Mouse (Mus musculus) left cerebral cortex, postnatal 36 days (tissue): ENCODE results near the gene Cenpc1. TPM values are rescaled to one million over a fixed set of nuclear protein-coding genes. Genes with fewer than 3 reads are reported as not detected.

Experiments
- DNase-seq, 2 experiments: peaks; one replicate each; pipeline ENCODE4 v3.0.0; 2021 to 2022; ENCODE audit warnings: low spot score in 2 of 2, mixed read lengths in 1 of 2
- intact Hi-C: fragments of 180-260 bp; cut with DNase I; formaldehyde crosslinking; loops from one replicate; pipeline ENCODE4 v1.15.1; 2025
- total RNA-seq, 2 experiments: library from RNA; stranded (reverse); gene quantifications; 2 replicates each; pipeline ENCODE4 v1.2.3; 2021

Cenpc1 gene
- total RNA-seq, 2 experiments from 2014 or later, result 20.3 to 24.2 TPM

DNA sequence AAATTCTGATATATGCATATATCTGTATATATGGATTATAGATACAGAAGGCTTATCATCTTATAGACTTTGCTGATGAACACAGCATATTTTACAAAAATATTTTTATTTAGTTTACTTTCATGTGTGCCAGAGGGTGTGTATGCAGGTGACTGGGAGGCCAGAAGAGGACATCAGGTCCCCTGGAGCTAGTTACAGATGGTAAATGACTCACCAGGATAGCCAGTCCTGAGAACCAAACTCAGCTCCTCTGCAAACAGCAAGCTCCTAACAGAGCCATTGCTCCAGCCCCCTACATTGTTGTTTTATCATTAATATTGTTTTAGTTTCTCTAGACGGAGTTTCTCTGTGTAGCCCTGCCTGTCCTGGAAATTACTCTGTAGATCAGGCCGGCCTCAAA is 35.6 kb downstream of the Cenpc1 start:
- no peak for DNase-seq
- intact Hi-C loops, result no loop called here

DNA sequence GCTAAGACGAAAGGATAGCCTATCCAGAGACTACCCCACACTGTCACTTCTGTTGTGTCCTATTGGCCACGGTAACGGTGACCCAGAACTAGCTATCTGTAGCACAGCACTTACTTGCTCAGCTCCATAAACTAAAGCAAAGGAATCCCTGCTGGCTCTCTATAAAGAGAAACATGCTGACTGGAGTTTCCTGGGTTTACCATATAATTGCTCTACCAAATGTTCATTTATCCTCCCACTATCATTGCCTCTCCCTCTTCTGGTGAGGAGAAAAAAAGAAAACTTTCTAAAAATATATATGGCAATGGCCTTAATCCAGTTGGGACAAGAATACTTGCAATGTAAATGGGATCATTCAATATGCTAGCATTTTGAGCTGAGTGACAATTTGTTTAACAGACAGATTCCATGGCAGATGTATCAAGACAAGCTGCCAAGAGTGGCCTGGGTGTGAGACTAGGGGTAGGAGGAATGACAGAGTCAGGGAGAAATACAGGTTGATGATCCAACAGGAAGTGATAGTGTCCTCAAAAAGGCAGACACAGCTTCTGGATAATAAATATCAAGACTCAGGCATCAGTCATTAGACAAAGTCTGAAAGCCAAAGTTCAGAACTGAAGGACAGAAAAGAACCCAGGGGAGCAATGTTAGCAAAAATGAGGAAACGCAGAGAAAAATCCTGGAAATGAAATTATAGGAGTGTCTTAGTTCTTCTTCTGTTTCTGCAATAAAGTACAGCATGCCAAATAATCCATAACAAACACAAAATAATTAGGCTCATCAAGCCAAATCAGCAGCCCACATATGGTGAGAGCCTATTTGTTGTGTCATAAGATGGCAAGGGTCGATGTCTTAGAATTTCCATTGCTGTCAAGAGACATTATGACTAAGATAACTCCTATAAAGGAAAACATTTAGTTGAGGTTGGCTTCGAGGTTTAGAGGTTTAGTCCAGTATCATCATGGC is 68.6 kb downstream of the Cenpc1 start:
- intact Hi-C loops, result no loop called here
- peak in 1 of 2 experiments; percentile 15 for DNase-seq

DNA sequence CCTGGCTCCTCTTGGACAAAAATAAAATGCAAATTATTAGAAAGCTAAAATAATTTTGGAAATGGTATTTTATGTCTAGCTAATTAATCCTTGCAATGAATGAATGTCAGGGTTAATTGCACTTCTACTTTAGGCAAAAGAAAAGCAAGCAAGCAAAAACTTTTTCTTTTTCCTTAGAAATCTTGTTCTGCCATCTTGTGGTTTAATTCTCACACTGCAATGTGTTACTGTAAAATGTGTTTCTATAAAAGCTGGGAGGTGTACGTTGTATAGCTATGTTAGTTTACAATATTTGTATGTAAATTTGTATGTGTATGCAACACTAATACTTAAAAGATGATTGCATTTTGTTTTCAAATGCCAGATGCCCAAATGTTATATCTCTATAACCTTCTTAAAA is 70.8 kb downstream of the Cenpc1 start:
- no peak for DNase-seq
- intact Hi-C loops, result no loop called here

DNA sequence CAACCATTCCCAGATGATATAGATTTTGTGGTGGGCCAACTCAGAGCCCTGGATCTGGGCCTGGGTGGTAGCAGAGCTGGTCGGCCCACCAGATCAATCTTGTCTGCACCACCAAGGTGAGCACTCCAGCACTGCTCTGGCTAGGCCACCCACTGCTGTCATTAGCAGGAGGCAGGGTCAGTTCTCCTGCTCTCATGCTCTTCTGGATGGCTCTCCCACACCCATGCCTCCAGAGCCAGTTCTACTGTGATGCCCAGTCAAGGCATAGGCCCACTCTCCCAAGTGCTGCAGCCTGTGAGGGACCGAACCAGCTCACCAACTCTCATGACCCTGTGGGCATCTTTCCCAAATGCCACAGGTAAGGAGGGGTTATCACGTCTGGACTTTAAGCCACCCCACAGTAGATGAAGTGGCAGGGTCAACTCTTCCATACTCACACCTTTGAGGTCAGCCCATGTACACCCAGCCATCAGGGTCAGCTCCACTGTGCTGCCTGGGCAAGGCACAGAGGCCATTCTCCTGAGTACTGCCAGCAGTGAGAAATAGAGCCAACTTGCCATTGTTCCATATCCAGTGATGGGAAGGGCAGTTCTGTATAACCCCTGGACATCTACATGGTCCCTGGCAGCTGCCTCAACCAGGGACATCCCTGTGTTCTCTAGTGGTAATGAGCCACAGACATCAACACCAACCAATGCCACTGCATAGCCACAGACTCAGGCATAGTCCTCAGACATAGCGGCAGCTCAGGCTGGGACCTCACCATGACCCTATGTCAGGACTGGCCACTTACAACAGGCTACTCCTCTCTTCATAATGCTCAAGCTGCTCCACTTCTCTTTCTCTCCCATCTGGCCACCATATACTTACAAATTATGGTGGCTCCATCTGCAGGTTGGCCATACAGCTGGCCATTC is 72.3 kb downstream of the Cenpc1 start:
- DNase-seq, result no peak
- intact Hi-C loops, result no loop called here

DNA sequence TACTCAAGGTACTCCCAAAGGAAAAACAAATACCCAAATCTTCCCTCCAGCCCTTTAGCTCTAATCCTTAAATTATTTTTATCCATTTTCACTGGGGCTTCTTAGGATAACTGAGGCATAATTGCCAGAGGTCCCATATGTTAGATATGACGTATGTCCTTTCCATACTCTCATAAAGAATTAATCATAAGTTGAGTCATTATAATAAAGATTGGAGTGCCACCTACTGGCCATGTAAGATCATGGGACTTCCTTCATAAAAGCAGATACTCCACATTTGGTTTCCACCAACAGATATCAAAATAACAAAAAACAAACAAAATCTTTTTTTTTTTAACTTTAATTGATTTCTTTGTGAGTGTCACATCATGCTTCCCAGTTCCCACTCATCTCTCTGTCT is 73.3 kb downstream of the Cenpc1 start:
- no peak for DNase-seq
- intact Hi-C loops, result no loop called here

DNA sequence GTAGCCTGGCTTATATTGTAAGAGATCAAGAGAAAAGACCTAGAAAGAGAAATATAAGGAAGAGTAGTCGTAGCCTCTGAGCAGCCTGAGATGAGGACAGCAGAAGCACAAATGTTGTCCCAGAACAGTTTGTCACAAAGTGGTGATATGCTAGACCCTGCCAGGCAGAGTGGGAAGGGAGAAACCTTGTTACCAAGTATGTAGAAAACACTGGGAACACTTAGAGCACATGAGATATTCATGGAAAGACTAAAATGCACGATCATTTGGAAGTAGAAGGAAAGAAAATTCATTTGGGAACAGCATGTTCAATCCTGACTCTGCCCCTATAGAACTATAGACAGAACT is 77.9 kb downstream of the Cenpc1 start:
- DNase-seq, result no peak
- intact Hi-C loops, result no loop called here

DNA sequence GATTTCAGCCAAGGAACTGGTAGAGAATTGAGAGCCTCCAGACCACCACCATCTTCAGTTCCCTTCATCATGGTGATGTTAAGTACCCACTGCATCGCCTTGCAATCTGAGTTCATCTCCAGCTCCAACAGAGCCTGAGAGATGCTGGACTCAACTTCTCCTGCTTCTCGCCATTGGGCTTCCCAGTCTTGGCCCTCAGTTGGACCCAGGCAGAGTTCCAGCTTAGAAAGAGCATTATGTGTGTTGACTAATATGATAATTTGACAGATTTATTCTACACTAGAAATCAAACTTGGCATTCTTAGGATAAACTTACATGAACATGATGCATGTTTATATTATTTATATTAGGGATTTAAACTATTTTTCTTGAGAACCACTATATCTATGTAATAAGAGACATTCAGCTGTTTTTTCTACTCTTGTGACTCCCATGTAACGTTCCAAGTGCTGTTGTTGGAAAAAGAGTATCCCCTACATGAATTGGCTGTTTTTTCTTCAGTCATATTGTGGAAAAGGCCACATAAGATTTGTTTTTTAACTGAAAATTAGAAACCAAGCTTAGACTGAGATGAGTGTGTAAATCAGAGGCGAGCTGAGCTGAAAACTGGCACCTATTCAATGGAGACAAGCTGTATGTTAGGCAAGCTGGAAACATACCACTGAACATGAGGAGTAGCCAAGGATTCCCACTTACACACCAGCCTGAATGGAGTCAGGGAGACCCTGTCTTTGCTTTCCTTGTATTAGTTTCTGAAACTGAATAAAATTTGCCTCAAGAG is 78.5 kb downstream of the Cenpc1 start:
- DNase-seq, result no peak
- intact Hi-C loops, result no loop called here

DNA sequence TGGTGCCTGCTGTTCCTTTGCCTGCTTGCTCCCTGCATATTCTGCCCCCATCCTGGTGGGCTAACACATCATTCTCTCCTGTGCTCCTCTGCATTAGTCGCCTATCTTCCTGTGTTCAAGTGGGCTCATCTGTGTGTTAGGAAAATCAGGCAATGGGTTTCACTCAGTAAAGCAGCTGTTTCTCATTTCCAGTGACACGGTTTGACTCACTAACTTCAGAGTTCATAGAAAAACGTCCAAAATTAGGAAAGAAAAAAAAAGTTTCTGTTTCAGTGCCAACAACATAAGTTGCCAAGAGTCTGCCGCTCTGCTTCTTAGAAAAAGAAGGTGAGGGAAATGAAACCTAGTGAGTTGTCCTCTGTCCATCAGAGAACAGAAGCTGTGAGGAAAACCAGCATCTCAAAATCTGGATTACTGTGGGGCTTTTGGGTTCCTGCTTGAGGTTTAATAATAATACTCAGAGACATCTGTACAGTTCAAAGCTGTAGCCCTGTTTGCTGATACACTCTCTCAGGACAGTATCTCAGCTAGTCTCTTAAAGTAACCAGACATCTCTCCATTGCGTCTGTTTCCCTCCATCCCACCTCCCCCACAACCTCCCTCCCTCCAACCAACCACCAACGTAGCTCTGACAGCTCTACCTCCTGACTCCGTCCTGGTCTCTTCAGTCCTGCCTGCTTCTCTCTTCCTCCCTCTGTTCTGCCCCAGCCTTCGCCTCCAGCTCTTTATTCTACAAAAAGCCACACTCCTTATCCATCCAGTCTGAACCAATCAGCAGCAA is 87.5 kb downstream of the Cenpc1 start:
- intact Hi-C loops, result no loop called here

DNA sequence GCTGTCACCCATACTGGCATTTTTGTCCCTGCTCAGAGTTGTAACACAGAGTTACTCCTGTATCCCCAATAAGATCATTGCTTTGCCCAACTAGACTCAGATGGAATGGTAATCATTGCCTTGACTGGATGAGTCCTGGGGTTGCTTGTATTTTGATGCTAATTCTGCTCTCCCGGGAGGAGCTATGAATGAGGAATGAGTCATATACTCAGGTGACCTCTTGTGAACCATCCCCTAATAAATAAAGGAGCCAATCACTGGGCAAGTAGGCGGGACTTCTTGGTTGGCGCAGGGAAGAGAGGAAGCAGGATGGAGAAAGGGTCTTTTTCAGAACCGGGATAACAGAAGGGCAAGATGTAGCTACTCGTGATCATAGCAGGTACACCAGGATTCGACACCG is 102.6 kb downstream of the Cenpc1 start:
- DNase-seq, result no peak
- intact Hi-C loops, result no loop called here

More for the DNA sequence above, 87.5 kb downstream of the Cenpc1 start:
- no peak for DNase-seq

Other genes with a start within 250 kb of the Cenpc1 start
- not detected for gene Stap1, start 6.2 kb upstream of the Cenpc1 start, total RNA-seq
- gene Uba6, start 107.2 kb upstream of the Cenpc1 start, total RNA-seq, result 10 to 100 TPM; 19.0 to 24.9 TPM
- not detected for gene Gnrhr, start 132.3 kb upstream of the Cenpc1 start, total RNA-seq
- gene Tmprss11c, start 223.7 kb upstream of the Cenpc1 start, total RNA-seq, result not detected